Mouse (Mus musculus): ENCODE measurements around the gene Ankrd23. TPM values are rescaled to one million over a fixed set of nuclear protein-coding genes. Genes with fewer than 3 reads are reported as not detected.

Gene Ankrd23
- total RNA-seq, 2 experiments from 2014 or later = 1.7 TPM; not detected in 1

- ATAC-seq (replicated peaks; ENCODE audit: low FRiP score, poor library complexity, severe bottlenecking) = no peak
Measured at GRCm38 (mm10) chr1:36566425-36566824, 29.7 kb upstream of the Ankrd23 start.

- ATAC-seq (replicated peaks; ENCODE audit: low FRiP score, poor library complexity, severe bottlenecking) = no peak
Measured at GRCm38 (mm10) chr1:36564101-36564500, 27.4 kb upstream of the Ankrd23 start.

- ATAC-seq (replicated peaks; ENCODE audit: low FRiP score, poor library complexity, severe bottlenecking) = no peak
Measured at GRCm38 (mm10) chr1:36563632-36564031, 26.9 kb upstream of the Ankrd23 start.

- no peak for ATAC-seq (replicated peaks; ENCODE audit: low FRiP score, poor library complexity, severe bottlenecking)
Measured at GRCm38 (mm10) chr1:36563197-36563596, 26.5 kb upstream of the Ankrd23 start.

- ATAC-seq (replicated peaks; ENCODE audit: low FRiP score, poor library complexity, severe bottlenecking) = no peak
Measured at GRCm38 (mm10) chr1:36562388-36562787, 25.7 kb upstream of the Ankrd23 start.

GRCm38 (mm10) chr1:36560903-36561302, 24.2 kb upstream of the Ankrd23 start:
- no peak for ATAC-seq (replicated peaks; ENCODE audit: low FRiP score, poor library complexity, severe bottlenecking)

- ATAC-seq (replicated peaks; ENCODE audit: low FRiP score, poor library complexity, severe bottlenecking) = no peak
Measured at GRCm38 (mm10) chr1:36559888-36560287, 23.2 kb upstream of the Ankrd23 start.

GRCm38 (mm10) chr1:36559256-36559655, 22.6 kb upstream of the Ankrd23 start:
- no peak for ATAC-seq (replicated peaks; ENCODE audit: low FRiP score, poor library complexity, severe bottlenecking)

- ATAC-seq (replicated peaks; ENCODE audit: low FRiP score, poor library complexity, severe bottlenecking) = no peak
Measured at GRCm38 (mm10) chr1:36558031-36558993, 21.6 kb upstream of the Ankrd23 start, which contains the start of gene Sema4c. TSS of gene Sema4c (minus strand) at chr1:36558349.

GRCm38 (mm10) chr1:36557457-36558011, 20.9 kb upstream of the Ankrd23 start:
- ATAC-seq (replicated peaks; ENCODE audit: low FRiP score, poor library complexity, severe bottlenecking) = no peak

GRCm38 (mm10) chr1:36556553-36557456, 20.1 kb upstream of the Ankrd23 start:
- no peak for ATAC-seq (replicated peaks; ENCODE audit: low FRiP score, poor library complexity, severe bottlenecking)

- ATAC-seq (replicated peaks; ENCODE audit: low FRiP score, poor library complexity, severe bottlenecking) = no peak
Measured at GRCm38 (mm10) chr1:36555798-36556395, 19.2 kb upstream of the Ankrd23 start.

- ATAC-seq (replicated peaks; ENCODE audit: low FRiP score, poor library complexity, severe bottlenecking) = no peak
Measured at GRCm38 (mm10) chr1:36554633-36555399, 18.1 kb upstream of the Ankrd23 start.

- no peak for ATAC-seq (replicated peaks; ENCODE audit: low FRiP score, poor library complexity, severe bottlenecking)
Measured at GRCm38 (mm10) chr1:36552506-36552905, 15.8 kb upstream of the Ankrd23 start.

- ATAC-seq (replicated peaks; ENCODE audit: low FRiP score, poor library complexity, severe bottlenecking) = no peak
Measured at GRCm38 (mm10) chr1:36551904-36552303, 15.2 kb upstream of the Ankrd23 start.

GRCm38 (mm10) chr1:36550075-36550863, 13.6 kb upstream of the Ankrd23 start:
- no peak for ATAC-seq (replicated peaks; ENCODE audit: low FRiP score, poor library complexity, severe bottlenecking)

- no peak for ATAC-seq (replicated peaks; ENCODE audit: low FRiP score, poor library complexity, severe bottlenecking)
Measured at GRCm38 (mm10) chr1:36549491-36549890, 12.8 kb upstream of the Ankrd23 start.

GRCm38 (mm10) chr1:36548771-36549170, 12.1 kb upstream of the Ankrd23 start:
- no peak for ATAC-seq (replicated peaks; ENCODE audit: low FRiP score, poor library complexity, severe bottlenecking)
